Mouse (Mus musculus) heart, postnatal 0 days (tissue): ENCODE data around the gene Atg2b. TPM values are rescaled to one million over a fixed set of nuclear protein-coding genes. Genes with fewer than 3 reads are reported as not detected.

Source experiments
- ATAC-seq: fragments of 200-750 bp; cut with Nextera tagmentation; 2 replicates; pipeline ENCODE4 v1.8.0; 2017; ENCODE audit warnings: low read depth, moderate number of reproducible peaks, moderate library complexity; ENCODE audit not compliant: insufficient read depth
- DNase-seq: peaks from one replicate; pipeline ENCODE4 v3.0.0-alpha.2; 2016; ENCODE audit warnings: low spot score
- H3K27ac ChIP-seq: fragments of 300-500 bp; sonication (generic); 2 replicates; pipeline ENCODE4 v1.5.1; 2014; ENCODE audit warnings: low read depth, mild to moderate bottlenecking
- H3K27me3 ChIP-seq: fragments of 300-500 bp; sonication (generic); 2 replicates; pipeline ENCODE4 v1.6.1; 2014; ENCODE audit warnings: low read length, mixed read lengths; ENCODE audit not compliant: control insufficient read depth, insufficient read depth
- H3K36me3 ChIP-seq: fragments of 300-500 bp; sonication (generic); replicated peaks from 2 replicates; pipeline ENCODE4 v1.6.1; 2014; ENCODE audit warnings: low read length, mixed read lengths; ENCODE audit not compliant: control insufficient read depth, insufficient read depth
- H3K4me1 ChIP-seq: fragments of 300-500 bp; sonication (generic); 2 replicates; pipeline ENCODE4 v1.6.1; 2014; ENCODE audit warnings: antibody characterized with exemption; ENCODE audit not compliant: control insufficient read depth, insufficient read depth
- H3K4me2 ChIP-seq: fragments of 300-500 bp; sonication (generic); 2 replicates; pipeline ENCODE4 v1.6.1; 2014; ENCODE audit warnings: low read depth, mild to moderate bottlenecking, low read length, moderate library complexity
- H3K4me3 ChIP-seq: fragments of 300-500 bp; sonication (generic); 2 replicates; pipeline ENCODE4 v1.5.1; 2014; ENCODE audit warnings: low read depth, low read length
- H3K9ac ChIP-seq: fragments of 300-500 bp; sonication (generic); replicated peaks from 2 replicates; pipeline ENCODE4 v1.6.1; 2014; ENCODE audit warnings: low read depth, low read length, mixed read lengths
- H3K9me3 ChIP-seq: fragments of 300-500 bp; sonication (generic); replicated peaks from 2 replicates; pipeline ENCODE4 v1.6.1; 2016; ENCODE audit warnings: low read length; ENCODE audit not compliant: control insufficient read depth
- CTCF ChIP-seq: IDR thresholded peaks from 2 replicates; pipeline ENCODE4 v1.5.1; 2016; ENCODE audit warnings: antibody characterized with exemption, control low read depth, low read depth
- EP300 ChIP-seq: IDR thresholded peaks from 2 replicates; pipeline ENCODE4 v1.6.1; 2016; ENCODE audit warnings: antibody characterized with exemption, low read depth
- WGBS: fragments of 180-500 bp; shearing (Covaris S2); extraction: QIAGEN DNeasy Blood & Tissue Kit; methylation state at CpG from one replicate; pipeline ENCODE4 v1.1.7; 2014; 5-methylcytosine and 5-hydroxymethylcytosine counted together
- polyA plus RNA-seq: library from polyadenylated mRNA; unstranded; fragments of >200 nt; fragmentation: Nextera tagmentation; extraction: Ambion mirVana; gene quantifications from 2 replicates; pipeline ENCODE4 v1.2.1, GENCODE M21; 2015
- total RNA-seq: library from RNA; depleted of rRNA; stranded (reverse); fragments of >200 nt; gene quantifications from 2 replicates; pipeline ENCODE4 v1.2.3, GENCODE M21; 2014; ENCODE audit warnings: low replicate concordance

Atg2b gene
- total and polyA plus RNA-seq, 2 experiments from 2014 or later = 5.4 to 20.8 TPM

DNA sequence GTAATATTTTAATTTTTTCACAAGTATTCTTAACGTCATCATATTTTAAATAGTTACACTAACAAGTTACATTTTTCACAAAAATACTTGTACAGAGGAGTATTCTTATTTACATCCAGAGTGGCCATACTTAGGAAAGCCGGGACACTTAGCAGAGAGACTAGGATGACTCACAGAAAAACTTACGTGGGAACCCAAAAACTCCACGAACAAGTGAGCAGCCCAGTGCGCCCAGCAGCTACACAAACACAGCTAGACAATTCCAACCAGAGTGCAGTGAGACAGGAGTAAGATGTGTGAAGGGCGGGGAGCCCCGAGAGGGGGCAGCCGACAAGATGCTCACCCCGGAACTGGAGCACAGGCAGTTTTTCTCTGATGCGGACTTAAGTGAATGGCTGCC is 71.5 kb downstream of the Atg2b start:
- H3K4me2 ChIP-seq = no peak overlapping the region
- ATAC-seq (no peak), DNase-seq (no peak)
- H3K4me1 ChIP-seq = peaks cover 5% of the 10 kb centered on the region; the same call in 1 of the 2 replicates
- no peaks in the 10 kb centered on the region for H3K27me3 ChIP-seq
- H3K9me3 ChIP-seq = no peaks in the 10 kb centered on the region
- H3K36me3 ChIP-seq = peaks cover 43% of the 10 kb centered on the region
- no peak overlapping the region for H3K4me3 ChIP-seq
- H3K27ac ChIP-seq = no peak overlapping the region
- 90% methylated on average over 10 of the region's 10 CpGs for WGBS
- TF ChIP-seq CTCF (no peak), EP300 (no peak)
- no peak overlapping the region for H3K9ac ChIP-seq

DNA sequence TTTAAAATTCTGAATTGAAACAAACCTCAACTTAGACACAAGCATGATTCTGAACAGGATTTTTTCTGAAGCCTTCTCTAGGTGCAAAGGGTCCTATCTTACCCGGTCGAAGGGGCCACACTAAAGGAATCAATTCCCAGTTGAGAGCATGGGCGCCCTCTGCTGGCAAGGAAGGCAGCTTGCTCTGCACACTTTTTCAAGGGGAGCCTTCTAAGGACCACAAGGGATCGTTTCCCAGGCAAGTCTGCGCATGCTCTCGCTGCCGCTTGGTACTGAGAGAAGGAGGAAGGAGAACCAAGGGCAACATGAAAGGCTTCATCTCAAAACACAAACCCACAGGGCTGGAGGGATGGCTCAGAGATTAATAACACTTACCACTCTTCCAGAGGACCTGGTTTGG is 73.3 kb downstream of the Atg2b start:
- H3K4me2 ChIP-seq = no peak overlapping the region
- H3K9ac ChIP-seq = no peak overlapping the region
- H3K27ac ChIP-seq = no peak overlapping the region
- H3K9me3 ChIP-seq = no peaks in the 10 kb centered on the region
- peak; percentile 36; the same call in 1 of the 2 replicates for ATAC-seq
- DNase-seq = peak; percentile 77
- TF ChIP-seq EP300 (no peak), CTCF (peak; percentile 76)
- no peak overlapping the region for H3K4me3 ChIP-seq
- WGBS = 24% methylated on average over 7 of the region's 7 CpGs
- H3K4me1 ChIP-seq = peaks cover 5% of the 10 kb centered on the region; the same call in 1 of the 2 replicates
- H3K27me3 ChIP-seq = no peaks in the 10 kb centered on the region
- peaks cover 25% of the 10 kb centered on the region for H3K36me3 ChIP-seq

DNA sequence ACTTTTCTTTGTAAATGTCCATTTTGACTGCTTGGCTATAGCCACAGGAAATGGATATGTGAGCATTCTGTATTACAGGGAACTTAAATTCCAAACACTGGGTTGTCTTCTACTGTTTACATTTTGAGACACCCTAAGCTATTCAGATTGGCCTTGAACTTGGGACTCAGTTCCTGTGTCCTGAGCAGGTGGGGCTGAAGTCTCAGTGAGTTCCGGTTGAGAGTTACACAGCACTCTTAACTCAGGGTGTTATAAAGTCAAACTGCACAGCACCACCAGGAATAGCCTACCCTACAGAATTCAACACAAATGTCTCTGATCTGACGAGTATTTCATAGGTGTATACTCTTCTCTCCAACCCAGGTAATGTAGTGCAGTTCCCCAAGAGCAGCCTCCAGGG is 74.0 kb downstream of the Atg2b start:
- Histone ChIP-seq H3K27ac (no peak overlapping the region), H3K4me3 (no peak overlapping the region), H3K9ac (no peak overlapping the region), H3K36me3 (peaks cover 18% of the 10 kb centered on the region; the same call in 1 of the 2 replicates), H3K4me2 (no peak overlapping the region), H3K27me3 (no peaks in the 10 kb centered on the region), H3K9me3 (no peaks in the 10 kb centered on the region), H3K4me1 (peaks cover 5% of the 10 kb centered on the region; the same call in 1 of the 2 replicates)
- DNase-seq = no peak
- ATAC-seq = no peak
- 98% methylated on average over 2 of the region's 2 CpGs for whole genome bisulfite sequencing
- TF ChIP-seq CTCF (no peak), EP300 (no peak)

DNA sequence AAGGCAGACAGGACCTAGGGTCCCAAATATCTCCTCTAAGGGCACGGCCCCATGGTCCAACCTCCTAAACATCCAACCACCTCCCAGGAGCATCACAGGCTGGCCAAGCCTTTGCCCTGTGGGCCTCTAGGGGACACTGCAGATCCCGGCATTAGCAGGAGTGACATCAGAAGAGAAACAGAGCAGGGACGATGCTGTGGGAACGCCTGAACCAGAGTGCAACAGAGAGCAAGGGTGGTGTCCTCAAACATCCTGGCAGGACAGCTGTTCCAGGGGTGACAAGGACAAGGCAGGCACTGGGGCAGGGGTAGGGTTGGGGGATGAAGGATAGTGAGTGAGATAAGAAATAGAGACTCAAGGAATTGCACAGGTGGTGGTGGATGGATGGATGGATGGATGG is 78.1 kb downstream of the Atg2b start:
- H3K4me3 ChIP-seq = no peak overlapping the region
- 54% methylated on average over 4 of the region's 4 CpGs for WGBS
- ATAC-seq (no peak), DNase-seq (no peak)
- no peak overlapping the region for H3K27ac ChIP-seq
- no peaks in the 10 kb centered on the region for H3K27me3 ChIP-seq
- no peak for TF ChIP-seq EP300
- TF ChIP-seq CTCF = no peak
- no peak overlapping the region for H3K9ac ChIP-seq
- no peaks in the 10 kb centered on the region for H3K36me3 ChIP-seq
- H3K9me3 ChIP-seq = no peaks in the 10 kb centered on the region
- H3K4me2 ChIP-seq = no peak overlapping the region
- no peaks in the 10 kb centered on the region for H3K4me1 ChIP-seq

DNA sequence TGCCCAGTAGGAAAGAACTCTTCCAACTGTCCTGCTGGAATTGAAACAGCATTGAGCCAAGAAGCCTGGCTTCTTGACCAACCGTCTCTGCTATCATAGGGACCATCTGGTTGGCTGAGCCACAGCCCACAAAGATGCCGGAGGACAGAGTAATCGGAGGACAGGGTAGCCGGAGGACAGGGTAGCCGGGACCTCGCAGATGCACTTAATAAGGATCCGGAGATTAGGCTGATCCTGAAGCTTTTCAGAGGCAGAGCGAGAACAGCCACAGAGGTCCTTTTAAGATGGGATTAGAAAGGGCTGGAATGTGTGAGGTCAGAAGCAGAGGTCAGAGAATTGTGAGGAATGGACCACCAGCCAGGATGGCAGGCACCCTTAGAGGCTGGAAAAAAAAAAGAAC is 79.8 kb downstream of the Atg2b start:
- 54% methylated on average over 8 of the region's 8 CpGs for WGBS
- ATAC-seq (no peak), DNase-seq (no peak)
- H3K27ac ChIP-seq = no peak overlapping the region
- no peak overlapping the region for H3K4me2 ChIP-seq
- H3K36me3 ChIP-seq = no peaks in the 10 kb centered on the region
- H3K27me3 ChIP-seq = no peaks in the 10 kb centered on the region
- no peaks in the 10 kb centered on the region for H3K4me1 ChIP-seq
- H3K9me3 ChIP-seq = no peaks in the 10 kb centered on the region
- no peak overlapping the region for H3K9ac ChIP-seq
- H3K4me3 ChIP-seq = no peak overlapping the region
- TF ChIP-seq CTCF (no peak), EP300 (no peak)

DNA sequence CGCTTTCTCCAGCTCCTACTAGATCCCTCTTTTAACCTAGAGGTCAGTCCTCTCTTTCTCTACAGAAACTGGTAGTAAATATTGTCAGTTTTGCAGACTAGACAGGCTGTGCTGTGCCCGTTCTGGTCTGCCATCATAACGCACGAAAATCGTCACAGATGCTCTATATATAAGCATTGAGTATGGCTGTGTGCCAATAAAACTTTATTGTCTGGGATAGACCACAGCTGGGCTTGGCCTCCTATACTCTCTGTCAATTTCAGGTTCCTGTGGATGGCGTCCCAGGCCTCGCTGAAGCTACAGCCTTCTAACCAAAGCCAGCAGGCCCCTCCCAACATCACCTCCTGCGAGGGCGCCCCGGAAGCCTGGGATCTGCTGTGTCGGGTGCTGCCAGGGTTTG is 81.1 kb downstream of the Atg2b start:
- WGBS = 85% methylated on average over 11 of the region's 11 CpGs
- Histone ChIP-seq H3K4me3 (no peak overlapping the region), H3K4me2 (no peak overlapping the region), H3K36me3 (no peaks in the 10 kb centered on the region), H3K27ac (no peak overlapping the region), H3K4me1 (no peaks in the 10 kb centered on the region), H3K9ac (no peak overlapping the region), H3K9me3 (no peaks in the 10 kb centered on the region), H3K27me3 (no peaks in the 10 kb centered on the region)
- ATAC-seq = no peak
- TF ChIP-seq CTCF (no peak), EP300 (no peak)
- DNase-seq = no peak
